Mouse (Mus musculus) brown adipose tissue, adult 24 weeks (tissue): ENCODE results near the gene Gm17693. TPM values are rescaled to one million over a fixed set of nuclear protein-coding genes. Genes with fewer than 3 reads are reported as not detected.
"Not testable (repeated sequence)": the region's sequence is repeated elsewhere in the genome, so short reads cannot be mapped to it uniquely, and the experiment has no call there.

ENCODE experiments used
- H3K27ac ChIP-seq: fragments of 200-500 bp; replicated peaks from 2 replicates; pipeline ENCODE4 v1.5.1; 2012; ENCODE audit warnings: low read depth, mild to moderate bottlenecking, low read length
- H3K4me1 ChIP-seq: fragments of 200-500 bp; 2 replicates; pipeline ENCODE4 v1.6.1; 2012; ENCODE audit warnings: low read length, mixed read lengths; ENCODE audit not compliant: control insufficient read depth, insufficient read depth, insufficient read length
- H3K4me3 ChIP-seq: fragments of 200-500 bp; 2 replicates; pipeline ENCODE4 v1.5.1; 2012; ENCODE audit warnings: low read depth, mild to moderate bottlenecking, low read length, moderate library complexity; ENCODE audit not compliant: insufficient read depth
- polyA plus RNA-seq: library from polyadenylated mRNA; stranded (reverse); fragments of >200 nt; gene quantifications from 2 replicates; pipeline ENCODE4 v1.2.4, GENCODE M21; 2012; ENCODE audit not compliant: missing spikeins, insufficient read depth, insufficient read length

Gm17693 gene
- polyA plus RNA-seq: not detected in 2 replicates

DNA sequence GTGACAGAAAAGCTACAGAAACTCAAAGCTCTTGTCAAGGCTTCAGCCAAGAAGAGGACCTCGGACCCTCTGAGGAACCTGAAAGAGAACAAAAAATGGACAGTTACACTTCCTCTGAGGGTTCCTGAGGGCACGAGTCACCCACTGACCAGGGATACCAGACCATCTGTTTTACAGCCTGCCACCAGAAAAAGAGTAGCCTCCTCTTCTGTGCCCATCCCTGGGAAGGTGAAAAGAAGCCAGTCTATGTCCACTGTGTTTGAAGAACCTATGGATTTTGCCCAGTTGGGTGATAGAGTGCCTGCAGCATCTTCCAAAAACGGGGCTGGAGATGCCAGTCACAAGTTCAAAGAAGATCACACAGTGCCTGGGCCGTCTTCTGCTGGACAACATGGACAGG lies at the start of gene Gm17693:
Gene Gm17693 (plus strand): TSS at position 301 of the 400 bp plus-strand sequence.
- H3K4me3 ChIP-seq, H3K27ac ChIP-seq: not testable (repeated sequence)

More for the DNA sequence above, at the start of gene Gm17693:
- not testable (repeated sequence) for H3K4me1 ChIP-seq
